Mouse (Mus musculus) forebrain, embryonic 16.5 days (tissue): ENCODE measurements at regions not wholly inside any gene's neighbourhood (a gene's known extent, or its start where the extent isn't known, plus 50 kb on each side); places are given as distances from the start of the nearest gene placed in this dataset.

ENCODE experiments used
- ATAC-seq: fragments of 200-750 bp; cut with Nextera tagmentation; 2 replicates; pipeline ENCODE4 v1.8.0; 2017; ENCODE audit warnings: mild to moderate bottlenecking, moderate library complexity
- H3K27ac ChIP-seq: fragments of 300-500 bp; sonication (generic); 2 replicates; pipeline ENCODE4 v1.5.1; 2014; ENCODE audit warnings: low read length, control low read depth
- H3K27me3 ChIP-seq: fragments of 300-500 bp; sonication (generic); replicated peaks from 2 replicates; pipeline ENCODE4 v1.6.1; 2014; ENCODE audit warnings: low read length; ENCODE audit not compliant: control insufficient read depth, insufficient read depth
- H3K36me3 ChIP-seq: fragments of 300-500 bp; sonication (generic); 2 replicates; pipeline ENCODE4 v1.6.1; 2014; ENCODE audit not compliant: control insufficient read depth, insufficient read depth
- H3K4me1 ChIP-seq: fragments of 300-500 bp; sonication (generic); replicated peaks from 2 replicates; pipeline ENCODE4 v1.6.1; 2014; ENCODE audit warnings: low read length; ENCODE audit not compliant: control insufficient read depth, insufficient read depth
- H3K4me2 ChIP-seq: fragments of 300-500 bp; sonication (generic); 2 replicates; pipeline ENCODE4 v1.6.1; 2014; ENCODE audit warnings: mild to moderate bottlenecking, low read length, control low read depth
- H3K4me3 ChIP-seq: fragments of 300-500 bp; sonication (generic); replicated peaks from 2 replicates; pipeline ENCODE4 v1.5.1; 2014; ENCODE audit warnings: mild to moderate bottlenecking, low read length, control low read depth
- H3K9ac ChIP-seq: fragments of 300-500 bp; sonication (generic); replicated peaks from 2 replicates; pipeline ENCODE4 v1.6.1; 2014; ENCODE audit warnings: low read depth, low read length, control low read depth
- H3K9me3 ChIP-seq: fragments of 300-500 bp; sonication (generic); 2 replicates; pipeline ENCODE4 v1.6.1; 2016; ENCODE audit warnings: low read length; ENCODE audit not compliant: control insufficient read depth
- WGBS: fragments of 180-500 bp; shearing (Covaris S2); extraction: QIAGEN DNeasy Blood & Tissue Kit; methylation state at CpG from one replicate; pipeline ENCODE4 v1.1.7; 2014; 5-methylcytosine and 5-hydroxymethylcytosine counted together

DNA sequence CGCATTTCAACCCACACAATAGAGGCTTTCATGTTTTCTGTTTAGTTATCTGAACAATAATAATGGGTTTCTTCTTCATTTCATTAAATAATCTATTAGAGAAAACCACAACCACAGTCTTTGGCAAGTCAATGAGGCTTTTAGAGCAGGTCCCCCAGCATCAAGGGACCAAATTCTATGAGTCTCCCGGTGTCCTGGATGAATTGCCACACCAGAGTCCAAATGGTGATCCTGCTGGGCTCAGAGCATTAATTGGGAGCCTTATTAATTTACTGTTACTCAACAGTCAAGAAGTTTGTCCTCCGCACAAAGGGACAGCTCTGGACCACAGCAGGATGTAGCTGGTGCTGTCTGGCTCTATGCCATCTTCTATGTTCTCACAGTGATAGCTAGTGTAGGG, 52.5 kb upstream of the Mtpn start:
- Histone ChIP-seq H3K9ac (no peak overlapping the region), H3K36me3 (no peaks in the 10 kb centered on the region), H3K4me1 (no peaks in the 10 kb centered on the region), H3K4me2 (no peak overlapping the region), H3K27me3 (no peaks in the 10 kb centered on the region), H3K27ac (no peak overlapping the region), H3K9me3 (no peaks in the 10 kb centered on the region), H3K4me3 (no peak overlapping the region)
- WGBS = 64% methylated on average over 3 of the region's 3 CpGs
- no peak for ATAC-seq
